Mouse (Mus musculus) C2C12 (cell line): ENCODE measurements around the gene Ubqln1. TPM values are rescaled to one million over a fixed set of nuclear protein-coding genes. Genes with fewer than 3 reads are reported as not detected.

Source experiments
- H3K27me3 ChIP-seq: one replicate; pipeline ENCODE4 v1.6.1; 2011; ENCODE audit not compliant: control insufficient read depth, insufficient read depth, insufficient read length
- H3K36me3 ChIP-seq: one replicate; pipeline ENCODE4 v1.6.1; 2011; ENCODE audit not compliant: control insufficient read depth, insufficient read depth
- H3K4me3 ChIP-seq: one replicate; pipeline ENCODE4 v1.5.1; 2011; ENCODE audit warnings: mild to moderate bottlenecking, control low read depth; ENCODE audit not compliant: poor library complexity, insufficient read depth, severe bottlenecking
- H3K79me2 ChIP-seq: one replicate; pipeline ENCODE4 v1.6.1; 2011; ENCODE audit not compliant: control insufficient read depth, insufficient read depth
- H3K79me3 ChIP-seq: one replicate; pipeline ENCODE4 v1.6.1; 2011; ENCODE audit warnings: low read depth, control low read depth
- H3ac ChIP-seq: one replicate; pipeline ENCODE3; 2011; ENCODE audit warnings: low read depth; ENCODE audit not compliant: control insufficient read depth, insufficient read length
- CEBPB ChIP-seq: IDR thresholded peaks from one replicate; pipeline ENCODE4 v1.6.1; 2011; ENCODE audit warnings: low read depth, mild to moderate bottlenecking, control low read depth, moderate library complexity
- CTCF ChIP-seq: IDR thresholded peaks from one replicate; pipeline ENCODE4 v1.5.1; 2011; ENCODE audit not compliant: control insufficient read depth, insufficient read depth, insufficient read length
- FOSL1 ChIP-seq: IDR thresholded peaks from one replicate; pipeline ENCODE4 v1.8.0; 2011; ENCODE audit warnings: mild to moderate bottlenecking, low read length; ENCODE audit not compliant: poor library complexity, insufficient read depth, severe bottlenecking
- MAX ChIP-seq: IDR thresholded peaks from one replicate; pipeline ENCODE4 v1.6.1; 2011; ENCODE audit warnings: mild to moderate bottlenecking, control low read depth
- MYOD1 ChIP-seq: IDR thresholded peaks from one replicate; pipeline ENCODE4 v1.6.1; 2011; ENCODE audit warnings: low read depth; ENCODE audit not compliant: control insufficient read depth, insufficient read length
- MYOG ChIP-seq: IDR thresholded peaks from one replicate; pipeline ENCODE4 v1.6.1; 2011; ENCODE audit not compliant: control insufficient read depth, insufficient read length; ENCODE audit errors: extremely low read depth
- USF1 ChIP-seq: IDR thresholded peaks from one replicate; pipeline ENCODE4 v1.6.1; 2011; ENCODE audit warnings: low read depth, mild to moderate bottlenecking, control low read depth, moderate library complexity
- polyA plus RNA-seq: library from polyadenylated mRNA; unstranded; fragments of >200 nt; fragmentation: generic; extraction: Trizol; gene quantifications from one replicate; pipeline ENCODE4 v1.2.1, GENCODE M21; 2012; ENCODE audit warnings: missing spikeins

Ubqln1 gene
- polyA plus RNA-seq, 1 experiment = 60.0 TPM

DNA sequence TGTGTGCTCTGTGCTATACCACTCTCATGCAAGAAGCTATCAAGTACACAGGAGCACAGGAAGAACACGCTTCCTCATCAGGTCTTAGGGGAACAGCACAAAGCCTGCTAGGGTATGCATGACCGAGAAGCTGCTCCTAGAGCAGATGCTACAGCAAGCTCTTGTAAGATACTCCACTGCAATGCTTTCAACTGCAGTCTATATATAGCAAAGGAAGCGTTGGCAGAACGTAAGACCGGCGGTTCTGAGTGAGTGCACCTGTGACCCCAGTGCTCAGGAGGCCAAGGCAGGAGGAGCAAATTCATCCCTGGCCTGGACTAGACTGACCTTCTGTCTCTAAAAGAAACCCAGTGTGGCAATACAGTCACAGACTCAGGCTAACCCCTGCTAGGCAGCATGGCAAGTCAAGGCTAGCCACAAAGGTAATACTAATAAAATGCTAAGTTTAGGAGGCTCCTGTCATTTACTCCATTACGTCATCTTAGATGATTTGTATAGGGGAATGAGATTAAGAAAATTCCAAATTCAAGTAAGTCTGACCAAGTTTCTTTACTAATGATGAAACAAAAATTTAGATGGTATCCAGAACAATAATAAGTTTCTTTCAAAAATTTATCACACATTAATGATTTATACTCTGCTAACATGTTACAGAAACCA lies 17.3 kb downstream of the Ubqln1 start:
- Histone ChIP-seq H3K27me3 (no peaks in the 10 kb centered on the region), H3K36me3 (peaks cover 43% of the 10 kb centered on the region), H3K79me2 (peaks cover 87% of the 10 kb centered on the region), H3K79me3 (peaks cover 75% of the 10 kb centered on the region), H3ac (no peak overlapping the region), H3K4me3 (no peak overlapping the region)
- TF ChIP-seq MYOG (no peak), MAX (no peak), CTCF (no peak), MYOD1 (no peak), USF1 (no peak), FOSL1 (no peak), CEBPB (no peak)

DNA sequence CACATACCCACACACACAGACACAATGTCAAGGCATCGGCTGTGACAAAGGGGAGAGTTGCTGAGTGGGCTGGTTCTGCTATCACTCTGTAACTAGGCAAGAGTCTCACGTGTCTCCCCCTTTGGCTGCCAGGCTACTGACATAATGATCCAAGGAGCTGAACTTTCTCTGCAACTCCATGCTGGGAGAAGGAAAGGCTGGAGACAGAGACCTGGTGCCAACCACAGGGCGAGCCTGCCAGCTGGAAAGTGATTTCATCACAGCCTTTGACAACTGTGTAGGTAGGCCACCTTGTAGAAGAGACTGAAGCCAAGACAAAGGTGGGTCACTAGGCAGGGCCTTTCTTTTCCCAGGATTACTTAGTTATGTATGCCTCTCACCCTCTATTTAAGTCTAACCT lies 18.2 kb downstream of the Ubqln1 start:
- Histone ChIP-seq H3ac (no peak overlapping the region), H3K36me3 (peaks cover 44% of the 10 kb centered on the region), H3K27me3 (no peaks in the 10 kb centered on the region), H3K79me3 (peaks cover 67% of the 10 kb centered on the region), H3K4me3 (no peak overlapping the region), H3K79me2 (peaks cover 78% of the 10 kb centered on the region)
- TF ChIP-seq CEBPB = no peak
- TF ChIP-seq USF1 = no peak
- no peak for TF ChIP-seq MYOD1
- TF ChIP-seq MAX = no peak
- TF ChIP-seq CTCF = no peak
- no peak for TF ChIP-seq MYOG
- TF ChIP-seq FOSL1 = no peak

DNA sequence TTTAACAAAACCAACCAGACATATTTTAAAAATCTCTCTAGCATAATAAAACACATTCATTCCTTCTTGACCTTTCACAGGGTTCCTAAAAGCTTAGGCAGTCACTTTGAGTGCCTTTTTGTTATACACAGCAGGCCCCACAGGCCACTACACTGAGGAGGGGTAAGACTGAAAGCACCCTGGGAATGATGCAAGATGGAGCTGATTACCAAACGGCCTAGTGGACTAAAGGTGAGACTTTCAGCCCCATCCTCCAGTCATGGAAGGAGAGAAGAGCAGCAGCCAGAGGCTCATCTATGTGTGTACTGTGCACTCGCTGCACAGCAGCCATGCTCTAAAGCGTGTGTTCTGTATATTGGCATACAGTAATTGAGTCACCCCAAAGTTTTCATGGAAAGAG lies 20.5 kb downstream of the Ubqln1 start:
- H3K4me3 ChIP-seq = no peak overlapping the region
- H3K79me2 ChIP-seq = peaks cover 55% of the 10 kb centered on the region
- no peaks in the 10 kb centered on the region for H3K27me3 ChIP-seq
- no peak overlapping the region for H3ac ChIP-seq
- H3K79me3 ChIP-seq = peaks cover 50% of the 10 kb centered on the region
- H3K36me3 ChIP-seq = peaks cover 67% of the 10 kb centered on the region
- TF ChIP-seq MYOD1 (no peak), USF1 (no peak), MYOG (no peak), MAX (no peak), CTCF (no peak), CEBPB (no peak), FOSL1 (no peak)

DNA sequence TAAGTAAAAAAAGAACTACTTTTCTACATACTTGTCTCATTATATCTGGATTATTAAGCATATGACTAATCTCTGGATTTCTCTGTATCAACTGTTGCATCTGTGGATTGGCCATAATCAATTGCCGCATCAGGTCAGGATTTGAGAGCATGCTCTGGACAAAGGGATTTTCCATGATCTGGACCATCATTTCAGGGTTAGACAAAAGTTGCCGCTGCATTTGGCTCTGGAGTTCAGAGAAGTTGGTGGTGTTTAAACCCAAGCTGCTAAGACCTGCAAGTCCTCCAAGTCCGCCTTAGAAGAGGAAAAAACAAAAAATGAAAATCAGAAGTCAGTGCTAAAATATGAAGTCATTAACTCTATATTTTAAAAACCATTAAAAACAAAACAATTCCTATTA lies 22.2 kb downstream of the Ubqln1 start:
- Histone ChIP-seq H3K27me3 (no peaks in the 10 kb centered on the region), H3K36me3 (peaks cover 72% of the 10 kb centered on the region), H3K79me2 (peaks cover 55% of the 10 kb centered on the region), H3ac (no peak overlapping the region), H3K79me3 (peaks cover 42% of the 10 kb centered on the region), H3K4me3 (no peak overlapping the region)
- no peak for TF ChIP-seq USF1
- no peak for TF ChIP-seq MAX
- TF ChIP-seq CEBPB = no peak
- no peak for TF ChIP-seq CTCF
- no peak for TF ChIP-seq MYOG
- TF ChIP-seq FOSL1 = no peak
- no peak for TF ChIP-seq MYOD1

DNA sequence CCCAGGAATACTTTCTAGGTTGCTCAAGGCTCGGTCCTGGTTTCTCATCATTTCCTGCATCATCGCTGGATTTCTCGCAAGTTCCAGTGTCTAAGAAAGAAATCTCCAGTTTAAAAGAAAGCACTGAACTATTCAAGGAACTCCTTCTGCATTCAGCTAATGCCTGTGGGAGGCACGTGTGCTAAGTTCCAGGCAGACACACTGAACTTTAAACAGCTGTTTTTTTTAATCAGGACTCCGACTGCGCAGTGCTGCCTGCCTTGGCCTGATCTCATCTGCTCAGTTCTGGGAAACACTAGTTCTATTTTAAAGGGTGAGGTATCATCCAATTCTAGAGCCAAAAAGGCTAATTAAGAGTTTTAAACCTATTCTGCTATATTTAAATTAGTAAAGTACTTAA lies 23.3 kb downstream of the Ubqln1 start:
- no peak overlapping the region for H3K4me3 ChIP-seq
- no peak for TF ChIP-seq MYOD1
- TF ChIP-seq MAX = no peak
- no peak for TF ChIP-seq MYOG
- no peak for TF ChIP-seq CEBPB
- no peak for TF ChIP-seq FOSL1
- TF ChIP-seq USF1 = no peak
- no peak for TF ChIP-seq CTCF
- no peak overlapping the region for H3ac ChIP-seq
- H3K79me3 ChIP-seq = peaks cover 42% of the 10 kb centered on the region
- peaks cover 55% of the 10 kb centered on the region for H3K79me2 ChIP-seq
- H3K27me3 ChIP-seq = no peaks in the 10 kb centered on the region
- peaks cover 73% of the 10 kb centered on the region for H3K36me3 ChIP-seq

DNA sequence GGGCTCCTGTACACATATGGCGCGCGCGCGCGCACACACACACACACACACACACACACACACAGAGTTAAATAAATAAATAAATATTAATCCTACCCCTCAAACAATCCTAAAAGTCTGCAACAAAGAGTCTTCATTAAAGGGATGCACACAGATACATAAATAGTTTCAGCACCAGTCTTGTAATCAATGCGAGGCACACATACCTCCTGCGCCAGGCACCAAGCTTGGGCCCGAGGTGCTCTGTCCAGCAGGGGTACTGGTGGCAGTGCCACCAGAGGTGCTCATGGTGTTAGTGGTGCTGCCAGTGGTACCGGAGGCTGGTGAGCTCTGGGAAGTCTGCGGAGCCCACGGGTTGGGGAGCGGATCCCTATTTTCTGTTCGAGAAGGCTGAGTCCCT lies 23.9 kb downstream of the Ubqln1 start:
- H3K4me3 ChIP-seq = no peak overlapping the region
- H3K27me3 ChIP-seq = no peaks in the 10 kb centered on the region
- peaks cover 73% of the 10 kb centered on the region for H3K36me3 ChIP-seq
- H3K79me2 ChIP-seq = peaks cover 55% of the 10 kb centered on the region
- TF ChIP-seq CEBPB (no peak), MAX (no peak), MYOD1 (no peak), FOSL1 (no peak), MYOG (no peak), CTCF (no peak), USF1 (no peak)
- no peak overlapping the region for H3ac ChIP-seq
- H3K79me3 ChIP-seq = peaks cover 41% of the 10 kb centered on the region
